ENCODE assay signal across 8 mouse cellular contexts in the genomic region with DNA sequence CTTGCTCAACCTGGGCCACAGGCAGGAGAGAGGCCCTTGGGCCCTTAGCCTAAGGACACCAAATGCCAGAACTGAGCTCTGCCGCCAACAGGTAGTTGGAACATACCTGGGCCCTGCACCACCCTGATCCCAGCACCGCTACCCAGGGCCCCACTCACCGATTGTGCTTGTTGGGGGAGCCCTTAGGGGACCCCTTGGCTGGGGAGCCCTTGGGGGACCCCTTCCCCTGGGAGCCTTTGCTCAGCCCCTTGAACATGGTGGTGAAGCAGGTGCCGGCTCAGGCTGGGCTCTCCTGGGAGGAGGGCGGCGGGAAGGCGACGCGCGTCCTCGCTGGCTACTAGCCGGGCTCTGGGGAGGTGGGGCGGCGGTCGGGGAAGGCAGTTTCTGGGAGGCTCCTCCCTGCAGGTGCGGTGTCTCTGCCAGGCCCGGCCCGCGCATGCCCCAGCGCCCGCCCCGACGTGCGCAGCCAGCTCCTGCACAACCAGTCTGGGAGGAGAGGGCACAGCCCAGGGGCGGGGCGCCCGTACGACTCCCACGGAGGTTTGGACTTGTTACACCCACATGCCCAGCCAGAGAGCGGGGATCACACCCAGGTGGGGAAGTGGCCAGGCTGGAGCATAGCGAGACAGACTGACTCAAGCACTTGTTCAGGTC. TPM values are rescaled to one million over a fixed set of nuclear protein-coding genes. Genes with fewer than 3 reads are reported as not detected.
DNase-seq lines count a peak whose midpoint lies in the region; ATAC-seq and TF ChIP-seq lines count a peak whose summit lies in the region.

A gene (minus strand): TSS at position 336 of the 654 bp plus-strand sequence.

- in situ Hi-C loops in ES-E14 (cut with MboI; ENCODE audit: low sequenced_read_pairs in 2 of 2, unreplicated experiment in 2 of 2): no loop called here

- ATAC-seq in common myeloid progenitor, adult 5-6 weeks (replicated peaks; ENCODE audit: low read depth, poor library complexity, severe bottlenecking): peak; percentile 79
- peak; percentile 17; the same call in 1 of the 2 replicates for ATAC-seq in limb, embryonic 13.5 days (ENCODE audit: low FRiP score, low read depth)
- no peak for ATAC-seq in neural tube, embryonic 13.5 days (ENCODE audit: low read depth)

- peaks cover 0 to 14% of the 10 kb centered on the region in 2 experiments; a peak in 2 of 4 replicates for H3K4me1 ChIP-seq in ES-E14 (ENCODE audit: control insufficient read depth in 2 of 2, insufficient read depth in 2 of 2, low read length in 2 of 2, poor library complexity in 1 of 2)
- peaks cover 26% of the 10 kb centered on the region for H3K4me1 ChIP-seq in limb, embryonic 13.5 days
- H3K4me1 ChIP-seq in neural tube, embryonic 13.5 days (replicated peaks): peaks cover 22% of the 10 kb centered on the region

- peak within 1 kb of the TSS; percentile 40; the same call in 1 of the 2 replicates for H3K9ac ChIP-seq in ES-E14 (ENCODE audit: insufficient read depth, low read depth, low read length, poor library complexity, severe bottlenecking)
- H3K9ac ChIP-seq in limb, embryonic 13.5 days: peak within 1 kb of the TSS; percentile 32; the same call in 1 of the 2 replicates
- no peak within 1 kb of the TSS for H3K9ac ChIP-seq in neural tube, embryonic 13.5 days

- peak within 1 kb of the TSS; percentile 50 for H3K4me2 ChIP-seq in limb, embryonic 13.5 days (replicated peaks)
- peak within 1 kb of the TSS; percentile 14; the same call in 1 of the 2 replicates for H3K4me2 ChIP-seq in neural tube, embryonic 13.5 days

- peaks cover 28% of the 10 kb centered on the region for H3K27me3 ChIP-seq in limb, embryonic 13.5 days
- peaks cover 27% of the 10 kb centered on the region for H3K27me3 ChIP-seq in neural tube, embryonic 13.5 days

- H3K27ac ChIP-seq in ES-E14 (ENCODE audit: insufficient read depth, low read depth, low read length, poor library complexity, severe bottlenecking): no peak within 1 kb of the TSS
- no peak within 1 kb of the TSS for H3K27ac ChIP-seq in limb, embryonic 13.5 days
- no peak within 1 kb of the TSS for H3K27ac ChIP-seq in neural tube, embryonic 13.5 days (replicated peaks)

- no peak for DNase-seq in ES-E14 (ENCODE audit: low read depth, low spot score)
- DNase-seq in heart, postnatal 25 days (ENCODE audit: low spot score): peak; percentile 39
- peak; percentile 80 to 92 for DNase-seq in urinary bladder, postnatal 36 days (ENCODE audit: low spot score in 2 of 2)
- DNase-seq in layer of hippocampus, postnatal 36 days: no peak
- DNase-seq in left cerebral cortex, adult 8-10 months (ENCODE audit: low spot score in 2 of 2): no peak

- H3K4me3 ChIP-seq in ES-E14 (ENCODE audit: insufficient read depth in 1 of 2, low read depth in 1 of 2, low read length in 2 of 2, poor library complexity in 1 of 2, severe bottlenecking in 1 of 2): peak within 1 kb of the TSS; percentile 16 to 44; a peak in 3 of 4 replicates
- peak within 1 kb of the TSS; percentile 27 for H3K4me3 ChIP-seq in limb, embryonic 13.5 days
- H3K4me3 ChIP-seq in neural tube, embryonic 13.5 days: no peak within 1 kb of the TSS

- intact Hi-C loops in heart, postnatal 25 days (cut with DNase I): no loop called here

- H3K9me3 ChIP-seq in ES-E14 (ENCODE audit: control insufficient read depth, insufficient read depth, low read depth, low read length): no peaks in the 10 kb centered on the region
- no peaks in the 10 kb centered on the region for H3K9me3 ChIP-seq in limb, embryonic 13.5 days
- no peaks in the 10 kb centered on the region for H3K9me3 ChIP-seq in neural tube, embryonic 13.5 days

- H3K36me3 ChIP-seq in ES-E14 (ENCODE audit: control insufficient read depth, insufficient read depth, low read length, poor library complexity, severe bottlenecking): no peaks in the 10 kb centered on the region
- H3K36me3 ChIP-seq in limb, embryonic 13.5 days: peaks cover 1% of the 10 kb centered on the region; the same call in 1 of the 2 replicates
- peaks cover 3% of the 10 kb centered on the region; the same call in 1 of the 2 replicates for H3K36me3 ChIP-seq in neural tube, embryonic 13.5 days

- WGBS in limb, embryonic 13.5 days: 14% methylated on average over 31 of the region's 31 CpGs
- 13% methylated on average over 31 of the region's 31 CpGs for WGBS in neural tube, embryonic 13.5 days

TF ChIP-seq in ES-E14, 5 proteins besides CTCF, POLR2A, EP300 and RAD21:
- TF ChIP-seq ZNF384 (IDR thresholded peaks at IDR 0.05; ENCODE audit: low read depth, low read length) (no peak), CHD2 (IDR thresholded peaks at IDR 0.05; ENCODE audit: low read depth, low read length) (no peak), MAFK (IDR thresholded peaks at IDR 0.05; ENCODE audit: insufficient read depth, low read depth, low read length) (no peak), HCFC1 (IDR thresholded peaks at IDR 0.05; ENCODE audit: borderline replicate concordance, insufficient read depth, low read length) (no peak), ZC3H11A (IDR thresholded peaks at IDR 0.05; ENCODE audit: borderline replicate concordance, low read depth, low read length) (no peak)

RNA-seq across cellular contexts. Expression of the gene that starts here (rescaled TPM):
- total RNA-seq in ES-E14 (2012; rRNA removed): 2.9 and 4.5 TPM in 2 replicates
- 2.2 and 2.6 TPM in 2 replicates for total RNA-seq in common myeloid progenitor, adult 5-6 weeks (2017)
- total RNA-seq in heart, postnatal 25 days (2021): under 1 TPM; 0.75 to 0.98 TPM
- 3.3 and 4.0 TPM in 2 replicates for polyA plus RNA-seq in limb, embryonic 13.5 days (2015; fragmentation: Nextera tagmentation; extraction: Ambion mirVana)
- polyA plus RNA-seq in neural tube, embryonic 13.5 days (2015; fragmentation: Nextera tagmentation; extraction: Ambion mirVana): 0.59 and 0.73 TPM in 2 replicates
- under 1 TPM; 0.25 to 0.85 TPM for total RNA-seq in layer of hippocampus, postnatal 36 days (2021)
- 1 to 10 TPM; 2.1 to 2.8 (median 2.5) TPM for total RNA-seq in left cerebral cortex, adult 8-10 months (2022)

Comparison
In these comparisons a context has a peak if more than half of its experiments do, and no peak if none do; other contexts are left out.
1. Peak in DNase-seq in heart, postnatal 25 days; RNA of the gene not detected or under 1 TPM.
2. DNase-seq: peak in urinary bladder, postnatal 36 days (2 of 2); none in ES-E14 (single experiment), layer of hippocampus, postnatal 36 days (0 of 2) and left cerebral cortex, adult 8-10 months (0 of 2).